ENCODE assay signal across 18 mouse cellular contexts in the genomic region with DNA sequence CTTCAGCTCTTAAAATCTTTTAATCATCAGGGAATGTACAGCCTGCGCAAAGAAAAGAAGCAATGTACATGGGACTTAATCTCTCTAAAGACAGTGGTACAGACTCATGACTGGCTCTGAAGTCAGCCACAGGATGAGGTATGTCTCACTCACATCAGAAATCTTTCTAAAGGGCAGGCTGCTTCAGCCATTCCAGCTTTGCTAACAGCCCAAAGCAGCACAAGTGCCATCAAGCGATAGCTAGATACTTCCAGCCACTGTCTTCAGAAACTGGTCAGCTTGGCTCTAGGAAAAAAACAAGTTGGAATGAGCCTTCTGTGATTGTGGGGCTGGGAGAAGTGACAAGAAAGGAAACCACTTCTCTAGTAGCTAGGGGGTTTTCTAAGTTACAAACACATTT. TPM values are rescaled to one million over a fixed set of nuclear protein-coding genes. Genes with fewer than 3 reads are reported as not detected.
DNase-seq lines count a peak whose midpoint lies in the region; ATAC-seq and TF ChIP-seq lines count a peak whose summit lies in the region.
"Had no signal": no experiment of that assay in that cellular context is flagged by ENCODE, and none has a peak within 500 bp of the region (broad histone marks: within the 10 kb centered on the region; RNA-seq: fewer than 3 reads in every experiment).

No protein-coding gene starts in this region.

- no peak overlapping the region for H3K4me2 ChIP-seq in heart, postnatal 0 days (ENCODE audit: low read depth, low read length)
- no peak overlapping the region for H3K4me2 ChIP-seq in lung, postnatal 0 days (replicated peaks; ENCODE audit: low read depth, low read length)
- H3K4me2 ChIP-seq in forebrain, embryonic 16.5 days (ENCODE audit: low read length), result no peak overlapping the region
- H3K4me2 ChIP-seq: embryonic facial prominence, embryonic 12.5 days; forebrain, embryonic 13.5 days; midbrain, embryonic 15.5 days; stomach, embryonic 15.5 days had no signal

- 0 out of 2 replicates have a peak overlapping the region, but pooled peaks have one; percentile 1 for H3K27ac ChIP-seq in heart, postnatal 0 days (ENCODE audit: low read depth)
- H3K27ac ChIP-seq in lung, postnatal 0 days (ENCODE audit: low read length), result peak overlapping the region; percentile 14; the same call in 1 of the 2 replicates
- no peak overlapping the region for H3K27ac ChIP-seq in forebrain, embryonic 16.5 days (ENCODE audit: low read length)
- H3K27ac ChIP-seq: embryonic facial prominence, embryonic 12.5 days; forebrain, embryonic 13.5 days; midbrain, embryonic 15.5 days; stomach, embryonic 15.5 days had no signal

- no peak for ATAC-seq in heart, postnatal 0 days (ENCODE audit: insufficient read depth, low read depth)
- peak; percentile 16; the same call in 1 of the 2 replicates for ATAC-seq in lung, postnatal 0 days
- no peak for ATAC-seq in forebrain, embryonic 16.5 days
- ATAC-seq: forebrain, embryonic 13.5 days; liver, postnatal 0 days; midbrain, embryonic 15.5 days had no signal

- no peaks in the 10 kb centered on the region for H3K36me3 ChIP-seq in heart, postnatal 0 days (replicated peaks; ENCODE audit: control insufficient read depth, insufficient read depth, low read length)
- no peaks in the 10 kb centered on the region for H3K36me3 ChIP-seq in lung, postnatal 0 days (ENCODE audit: insufficient read depth, low read length)
- no peaks in the 10 kb centered on the region for H3K36me3 ChIP-seq in forebrain, embryonic 16.5 days (ENCODE audit: control insufficient read depth, insufficient read depth)
- H3K36me3 ChIP-seq: embryonic facial prominence, embryonic 12.5 days; midbrain, embryonic 15.5 days; stomach, embryonic 15.5 days had no signal

- no peak overlapping the region for H3K4me3 ChIP-seq in heart, postnatal 0 days (ENCODE audit: low read depth, low read length)
- no peak overlapping the region for H3K4me3 ChIP-seq in lung, postnatal 0 days (ENCODE audit: low read depth, low read length)
- H3K4me3 ChIP-seq in forebrain, embryonic 16.5 days (replicated peaks; ENCODE audit: low read length), result no peak overlapping the region
- H3K4me3 ChIP-seq: embryonic facial prominence, embryonic 12.5 days; erythroblast, embryonic 14.5 days; forebrain, embryonic 13.5 days; midbrain, embryonic 15.5 days; stomach, embryonic 15.5 days had no signal

- no peak overlapping the region for H3K9ac ChIP-seq in heart, postnatal 0 days (replicated peaks; ENCODE audit: low read depth, low read length)
- no peak overlapping the region for H3K9ac ChIP-seq in lung, postnatal 0 days (replicated peaks; ENCODE audit: low read depth)
- H3K9ac ChIP-seq in forebrain, embryonic 16.5 days (replicated peaks; ENCODE audit: low read depth, low read length), result no peak overlapping the region
- H3K9ac ChIP-seq: embryonic facial prominence, embryonic 12.5 days; forebrain, embryonic 13.5 days; liver, postnatal 0 days; midbrain, embryonic 15.5 days; stomach, embryonic 15.5 days had no signal

- intact Hi-C loops in heart, postnatal 36 days (cut with DNase I), result no loop called here

- H3K27me3 ChIP-seq in heart, postnatal 0 days (ENCODE audit: control insufficient read depth, insufficient read depth, low read length), result no peaks in the 10 kb centered on the region
- H3K27me3 ChIP-seq in lung, postnatal 0 days (replicated peaks; ENCODE audit: insufficient read depth, low read length), result no peaks in the 10 kb centered on the region
- no peaks in the 10 kb centered on the region for H3K27me3 ChIP-seq in forebrain, embryonic 16.5 days (replicated peaks; ENCODE audit: control insufficient read depth, insufficient read depth, low read length)
- H3K27me3 ChIP-seq: embryonic facial prominence, embryonic 12.5 days; forebrain, embryonic 13.5 days; midbrain, embryonic 15.5 days; stomach, embryonic 15.5 days had no signal

- no peaks in the 10 kb centered on the region for H3K9me3 ChIP-seq in heart, postnatal 0 days (replicated peaks; ENCODE audit: control insufficient read depth, low read length)
- H3K9me3 ChIP-seq in lung, postnatal 0 days (ENCODE audit: low read length), result no peaks in the 10 kb centered on the region
- no peaks in the 10 kb centered on the region for H3K9me3 ChIP-seq in forebrain, embryonic 16.5 days (ENCODE audit: control insufficient read depth, low read length)
- H3K9me3 ChIP-seq: embryonic facial prominence, embryonic 12.5 days; forebrain, embryonic 13.5 days; midbrain, embryonic 15.5 days; stomach, embryonic 15.5 days had no signal

- DNase-seq in heart, adult 11 months, result peak; percentile 77
- DNase-seq in heart, postnatal 36 days, result no peak
- no peak for DNase-seq in heart, postnatal 0 days (ENCODE audit: low spot score)
- DNase-seq in heart, postnatal 4 days, result no peak
- peak; percentile 24 for DNase-seq in lung, postnatal 0 days (ENCODE audit: low spot score)
- DNase-seq in lung, adult 18-20 months, result no peak
- DNase-seq: adrenal gland, postnatal 10 days; cerebellum, adult 9-10 months; kidney, adult 2 months; kidney, postnatal 10 days; liver, postnatal 0 days; right cerebral cortex, postnatal 25 days had no signal

- H3K4me1 ChIP-seq in heart, postnatal 0 days (ENCODE audit: control insufficient read depth, insufficient read depth), result peaks cover 31% of the 10 kb centered on the region
- H3K4me1 ChIP-seq in lung, postnatal 0 days (ENCODE audit: insufficient read depth, low read depth, low read length), result peaks cover 6% of the 10 kb centered on the region; the same call in 1 of the 2 replicates
- H3K4me1 ChIP-seq in forebrain, embryonic 16.5 days (replicated peaks; ENCODE audit: control insufficient read depth, insufficient read depth, low read length), result peaks cover under 1% of the 10 kb centered on the region

- no peak for TF ChIP-seq CTCF in heart, postnatal 0 days (IDR thresholded peaks at IDR 0.05; ENCODE audit: low read depth)
- TF ChIP-seq CTCF in lung, postnatal 0 days (IDR thresholded peaks at IDR 0.05), result no peak

- TF ChIP-seq EP300 in heart, postnatal 0 days (IDR thresholded peaks at IDR 0.05; ENCODE audit: low read depth), result no peak
- TF ChIP-seq EP300 in lung, postnatal 0 days (IDR thresholded peaks at IDR 0.05), result no peak

- WGBS in heart, postnatal 0 days, result 59% methylated on average over 2 of the region's 2 CpGs
- 36% methylated on average over 2 of the region's 2 CpGs for WGBS in lung, postnatal 0 days
- 93% methylated on average over 2 of the region's 2 CpGs for WGBS in forebrain, embryonic 16.5 days

RNA-seq across cellular contexts. Expression of a gene that starts 7.0 kb away (rescaled TPM):
- total RNA-seq in heart, postnatal 36 days (2021), result 1 to 10 TPM; 8.7 to 9.1 TPM
- total RNA-seq in heart, postnatal 0 days (2014; rRNA removed; ENCODE audit: low replicate concordance), result 7.0 and 14.4 TPM in 2 replicates
- polyA plus RNA-seq in heart, postnatal 0 days (2015; fragmentation: Nextera tagmentation; extraction: Ambion mirVana), result 5.7 and 6.4 TPM in 2 replicates
- total RNA-seq in heart, postnatal 4 days (2021), result 10 to 100 TPM; 15.2 to 18.0 TPM
- polyA plus RNA-seq in lung, postnatal 0 days (2015; fragmentation: Nextera tagmentation; extraction: Ambion mirVana), result 15.4 and 16.3 TPM in 2 replicates
- polyA plus RNA-seq in forebrain, embryonic 16.5 days (2015; fragmentation: Nextera tagmentation; extraction: Ambion mirVana), result 6.9 and 7.2 TPM in 2 replicates

Comparison
In these comparisons a context has a peak if more than half of its experiments do, and no peak if none do; other contexts are left out.
1. DNase-seq: peak in heart, adult 11 months (single experiment) and lung, postnatal 0 days (single experiment); none in heart, postnatal 36 days (0 of 2), heart, postnatal 0 days (single experiment), heart, postnatal 4 days (single experiment) and lung, adult 18-20 months (0 of 2).